Mouse (Mus musculus): ENCODE measurements around the gene Rftn2. TPM values are rescaled to one million over a fixed set of nuclear protein-coding genes. Genes with fewer than 3 reads are reported as not detected.
A peak's percentile ranks its signal among the peaks of the same experiment; 100 is the strongest.

The Rftn2 gene
- polyA plus RNA-seq, 1 experiment from 2014 or later: 20.5 TPM

GRCm38 (mm10) chr1:55208500-55209140 is 18.0 kb downstream of the Rftn2 start:
- no peak for ATAC-seq (replicated peaks; ENCODE audit: insufficient number of reproducible peaks, low FRiP score, low TSS enrichment, low read depth)
- 69% methylated on average over 5 of the region's 5 CpGs for WGBS
- Histone ChIP-seq H3K9me3 (replicated peaks; ENCODE audit: control insufficient read depth, low read length) (no peaks in the 10 kb centered on the region), H3K4me2 (ENCODE audit: low read depth, low read length) (no peak overlapping the region), H3K27me3 (ENCODE audit: control insufficient read depth, insufficient read depth, low read length) (no peaks in the 10 kb centered on the region), H3K36me3 (replicated peaks; ENCODE audit: control insufficient read depth, insufficient read depth, low read depth, low read length) (no peaks in the 10 kb centered on the region), H3K9ac (replicated peaks; ENCODE audit: low read length) (no peak overlapping the region), H3K27ac (replicated peaks; ENCODE audit: low read depth, low read length) (no peak overlapping the region), H3K4me3 (ENCODE audit: low read depth, low read length) (no peak overlapping the region), H3K4me1 (ENCODE audit: control insufficient read depth, insufficient read depth, low read length) (no peaks in the 10 kb centered on the region)
- no peak for DNase-seq (ENCODE audit: low spot score)

DNA sequence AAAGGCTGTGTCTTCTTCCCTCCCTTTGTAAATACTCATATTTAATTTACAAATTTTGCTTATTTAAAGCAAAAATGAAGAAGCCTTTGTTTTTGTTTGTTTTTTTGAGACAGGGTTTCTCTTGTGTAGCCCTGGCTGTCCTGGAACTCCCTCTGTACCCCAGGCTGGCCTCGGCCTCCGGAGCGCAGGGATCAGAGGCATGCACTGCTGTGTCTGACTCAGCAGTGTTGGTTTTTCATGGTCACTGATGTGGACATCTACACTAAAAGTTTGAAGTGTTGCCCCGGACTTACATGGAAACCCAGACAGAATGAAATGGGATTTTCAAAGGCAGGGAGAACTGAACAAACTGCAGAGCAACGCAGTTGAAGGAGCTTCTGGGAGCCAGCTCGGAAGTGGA is 19.0 kb downstream of the Rftn2 start:
- WGBS: 86% methylated on average over 6 of the region's 6 CpGs
- Histone ChIP-seq H3K9ac (replicated peaks; ENCODE audit: low read length) (no peak overlapping the region), H3K27me3 (ENCODE audit: control insufficient read depth, insufficient read depth, low read length) (no peaks in the 10 kb centered on the region), H3K36me3 (replicated peaks; ENCODE audit: control insufficient read depth, insufficient read depth, low read depth, low read length) (no peaks in the 10 kb centered on the region), H3K4me1 (ENCODE audit: control insufficient read depth, insufficient read depth, low read length) (no peaks in the 10 kb centered on the region), H3K4me2 (ENCODE audit: low read depth, low read length) (no peak overlapping the region), H3K27ac (replicated peaks; ENCODE audit: low read depth, low read length) (no peak overlapping the region), H3K4me3 (ENCODE audit: low read depth, low read length) (no peak overlapping the region), H3K9me3 (replicated peaks; ENCODE audit: control insufficient read depth, low read length) (no peaks in the 10 kb centered on the region)
- ATAC-seq (replicated peaks; ENCODE audit: insufficient number of reproducible peaks, low FRiP score, low TSS enrichment, low read depth) (no peak), DNase-seq (ENCODE audit: low spot score) (no peak)

DNA sequence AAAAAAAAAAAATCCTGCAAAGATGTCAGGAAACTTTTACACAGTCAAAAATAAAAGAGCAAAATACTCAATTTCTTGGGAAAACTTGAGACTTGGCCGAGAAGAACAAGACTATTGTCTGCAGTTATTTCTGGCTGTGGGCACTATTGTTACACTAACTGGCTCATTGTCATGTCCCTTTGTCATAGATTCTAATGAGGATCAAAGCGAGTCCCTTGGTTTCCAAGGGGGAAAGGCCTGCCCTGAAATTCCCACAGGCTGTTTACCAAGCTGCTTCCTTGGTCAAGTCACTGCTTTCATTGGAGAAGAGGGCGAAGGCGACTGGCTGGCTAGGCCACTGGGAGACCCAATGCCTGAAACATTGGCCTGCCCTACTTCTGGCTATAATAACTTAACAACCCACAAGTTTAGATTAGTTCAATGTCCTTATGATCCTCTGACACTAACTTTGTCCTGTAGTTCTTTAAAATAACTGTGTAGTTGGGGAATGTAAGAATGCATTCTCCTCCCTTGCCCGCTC is 20.7 kb downstream of the Rftn2 start:
- Histone ChIP-seq H3K9me3 (replicated peaks; ENCODE audit: control insufficient read depth, low read length) (no peaks in the 10 kb centered on the region), H3K36me3 (replicated peaks; ENCODE audit: control insufficient read depth, insufficient read depth, low read depth, low read length) (no peaks in the 10 kb centered on the region), H3K27me3 (ENCODE audit: control insufficient read depth, insufficient read depth, low read length) (no peaks in the 10 kb centered on the region), H3K4me3 (ENCODE audit: low read depth, low read length) (no peak overlapping the region), H3K4me1 (ENCODE audit: control insufficient read depth, insufficient read depth, low read length) (no peaks in the 10 kb centered on the region), H3K27ac (replicated peaks; ENCODE audit: low read depth, low read length) (no peak overlapping the region), H3K9ac (replicated peaks; ENCODE audit: low read length) (no peak overlapping the region), H3K4me2 (ENCODE audit: low read depth, low read length) (no peak overlapping the region)
- 48% methylated on average over 5 of the region's 5 CpGs for WGBS
- DNase-seq (ENCODE audit: low spot score) (no peak), ATAC-seq (replicated peaks; ENCODE audit: insufficient number of reproducible peaks, low FRiP score, low TSS enrichment, low read depth) (no peak)

DNA sequence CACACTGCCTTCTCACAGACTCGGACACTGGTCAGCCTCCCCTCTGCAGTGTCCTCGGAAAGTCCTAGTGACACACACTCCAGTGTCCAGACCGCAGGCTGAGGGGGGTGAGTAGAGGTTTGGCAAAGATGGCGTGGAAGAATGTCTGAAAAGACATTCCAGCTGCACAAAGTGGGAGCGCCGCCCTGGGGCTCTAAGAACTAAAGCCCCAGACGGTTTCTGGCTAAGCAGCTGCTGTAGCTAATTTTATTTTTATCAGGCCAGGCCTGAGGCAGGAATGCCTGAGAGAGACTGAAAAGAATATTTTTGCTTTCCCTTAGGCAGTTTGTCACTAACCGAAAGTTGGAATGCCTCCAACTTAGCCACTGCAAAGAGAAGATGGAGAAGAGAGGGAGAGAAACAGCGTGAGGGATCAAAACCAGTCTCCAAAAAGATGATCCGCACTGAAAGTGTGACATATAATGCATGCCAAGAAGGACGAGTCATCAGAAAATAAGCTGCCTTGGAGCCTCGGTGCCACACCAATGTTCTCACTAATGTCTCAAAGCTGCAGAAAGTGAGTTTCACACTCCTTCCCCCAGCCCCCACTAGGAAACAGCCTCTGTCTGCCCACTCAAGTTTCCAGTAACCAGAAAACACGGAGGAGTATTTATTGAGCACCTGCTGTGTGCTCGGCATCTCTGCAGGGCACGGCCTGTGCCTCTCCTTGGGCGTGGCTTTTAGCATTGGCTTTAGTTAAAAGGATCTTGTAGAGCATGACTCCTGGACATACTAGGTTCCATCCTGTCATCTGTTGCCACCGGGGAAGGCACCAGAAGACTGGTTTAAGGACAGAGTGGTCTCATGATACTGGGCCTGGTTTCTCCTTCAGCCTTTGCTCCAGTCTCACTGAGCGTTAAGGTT is 24.5 kb downstream of the Rftn2 start:
- H3K4me2 ChIP-seq (ENCODE audit: low read depth, low read length): no peak overlapping the region
- H3K27me3 ChIP-seq (ENCODE audit: control insufficient read depth, insufficient read depth, low read length): no peaks in the 10 kb centered on the region
- DNase-seq (ENCODE audit: low spot score): peak; percentile 30
- H3K9me3 ChIP-seq (replicated peaks; ENCODE audit: control insufficient read depth, low read length): no peaks in the 10 kb centered on the region
- ATAC-seq (replicated peaks; ENCODE audit: insufficient number of reproducible peaks, low FRiP score, low TSS enrichment, low read depth): no peak
- 70% methylated on average over 18 of the region's 18 CpGs for WGBS
- no peak overlapping the region for H3K9ac ChIP-seq (replicated peaks; ENCODE audit: low read length)
- H3K4me3 ChIP-seq (ENCODE audit: low read depth, low read length): no peak overlapping the region
- no peaks in the 10 kb centered on the region for H3K36me3 ChIP-seq (replicated peaks; ENCODE audit: control insufficient read depth, insufficient read depth, low read depth, low read length)
- H3K4me1 ChIP-seq (ENCODE audit: control insufficient read depth, insufficient read depth, low read length): no peaks in the 10 kb centered on the region
- H3K27ac ChIP-seq (replicated peaks; ENCODE audit: low read depth, low read length): no peak overlapping the region

GRCm38 (mm10) chr1:55198719-55199118 is 27.9 kb downstream of the Rftn2 start:
- ATAC-seq (replicated peaks; ENCODE audit: insufficient number of reproducible peaks, low FRiP score, low TSS enrichment, low read depth): no peak
- no peak overlapping the region for H3K4me3 ChIP-seq (ENCODE audit: low read depth, low read length)
- no peak overlapping the region for H3K27ac ChIP-seq (replicated peaks; ENCODE audit: low read depth, low read length)
- no peaks in the 10 kb centered on the region for H3K27me3 ChIP-seq (ENCODE audit: control insufficient read depth, insufficient read depth, low read length)
- H3K4me2 ChIP-seq (ENCODE audit: low read depth, low read length): no peak overlapping the region
- H3K9me3 ChIP-seq (replicated peaks; ENCODE audit: control insufficient read depth, low read length): no peaks in the 10 kb centered on the region
- no peak overlapping the region for H3K9ac ChIP-seq (replicated peaks; ENCODE audit: low read length)
- no peaks in the 10 kb centered on the region for H3K4me1 ChIP-seq (ENCODE audit: control insufficient read depth, insufficient read depth, low read length)
- 44% methylated on average over 3 of the region's 3 CpGs for WGBS
- no peak for DNase-seq (ENCODE audit: low spot score)
- no peaks in the 10 kb centered on the region for H3K36me3 ChIP-seq (replicated peaks; ENCODE audit: control insufficient read depth, insufficient read depth, low read depth, low read length)

GRCm38 (mm10) chr1:55196327-55197003 is 30.1 kb downstream of the Rftn2 start:
- H3K27me3 ChIP-seq (ENCODE audit: control insufficient read depth, insufficient read depth, low read length): no peaks in the 10 kb centered on the region
- DNase-seq (ENCODE audit: low spot score): no peak
- no peaks in the 10 kb centered on the region for H3K9me3 ChIP-seq (replicated peaks; ENCODE audit: control insufficient read depth, low read length)
- H3K4me2 ChIP-seq (ENCODE audit: low read depth, low read length): no peak overlapping the region
- H3K36me3 ChIP-seq (replicated peaks; ENCODE audit: control insufficient read depth, insufficient read depth, low read depth, low read length): no peaks in the 10 kb centered on the region
- no peak overlapping the region for H3K4me3 ChIP-seq (ENCODE audit: low read depth, low read length)
- WGBS: 47% methylated on average over 6 of the region's 6 CpGs
- ATAC-seq (replicated peaks; ENCODE audit: insufficient number of reproducible peaks, low FRiP score, low TSS enrichment, low read depth): no peak
- H3K9ac ChIP-seq (replicated peaks; ENCODE audit: low read length): no peak overlapping the region
- H3K27ac ChIP-seq (replicated peaks; ENCODE audit: low read depth, low read length): no peak overlapping the region
- no peaks in the 10 kb centered on the region for H3K4me1 ChIP-seq (ENCODE audit: control insufficient read depth, insufficient read depth, low read length)

GRCm38 (mm10) chr1:55195021-55195420 is 31.6 kb downstream of the Rftn2 start:
- WGBS: 61% methylated on average over 4 of the region's 4 CpGs
- no peak for DNase-seq (ENCODE audit: low spot score)

More at GRCm38 (mm10) chr1:55195021-55195420, 31.6 kb downstream of the Rftn2 start:
- H3K4me1 ChIP-seq (ENCODE audit: control insufficient read depth, insufficient read depth, low read length): no peaks in the 10 kb centered on the region
- no peak overlapping the region for H3K9ac ChIP-seq (replicated peaks; ENCODE audit: low read length)
- H3K9me3 ChIP-seq (replicated peaks; ENCODE audit: control insufficient read depth, low read length): no peaks in the 10 kb centered on the region
- no peaks in the 10 kb centered on the region for H3K36me3 ChIP-seq (replicated peaks; ENCODE audit: control insufficient read depth, insufficient read depth, low read depth, low read length)
- no peak overlapping the region for H3K4me2 ChIP-seq (ENCODE audit: low read depth, low read length)
- H3K4me3 ChIP-seq (ENCODE audit: low read depth, low read length): no peak overlapping the region
- no peaks in the 10 kb centered on the region for H3K27me3 ChIP-seq (ENCODE audit: control insufficient read depth, insufficient read depth, low read length)
- ATAC-seq (replicated peaks; ENCODE audit: insufficient number of reproducible peaks, low FRiP score, low TSS enrichment, low read depth): no peak
- H3K27ac ChIP-seq (replicated peaks; ENCODE audit: low read depth, low read length): no peak overlapping the region
